Mouse (Mus musculus): ENCODE measurements around the gene Olfr545. TPM values are rescaled to one million over a fixed set of nuclear protein-coding genes. Genes with fewer than 3 reads are reported as not detected.
"Not testable (repeated sequence)": the region's sequence is repeated elsewhere in the genome, so short reads cannot be mapped to it uniquely, and the experiment has no call there.

Gene Olfr545
- not detected for polyA plus RNA-seq (2017; shearing (Covaris generic))

- no peak for ATAC-seq
Measured at GRCm38 (mm10) chr7:102499473-102499872, at the start of gene Olfr545. Gene Olfr545, minus strand, starts transcription at chr7:102499573.

GRCm38 (mm10) chr7:102541251-102541650 is 41.9 kb upstream of the Olfr545 start:
- ATAC-seq: no peak

- no peak for ATAC-seq
Measured at GRCm38 (mm10) chr7:102540596-102540995, 41.2 kb upstream of the Olfr545 start, which contains the start of gene Olfr548-ps1. Gene Olfr548-ps1, plus strand, starts transcription at chr7:102540896.

- no peak for ATAC-seq
Measured at GRCm38 (mm10) chr7:102534449-102534848, 35.1 kb upstream of the Olfr545 start, which contains the start of gene Olfr547. Gene Olfr547, plus strand, starts transcription at chr7:102534749.

- ATAC-seq: peak; percentile 93
Measured at GRCm38 (mm10) chr7:102529052-102529451, 29.7 kb upstream of the Olfr545 start.

GRCm38 (mm10) chr7:102517051-102517335 is 17.6 kb upstream of the Olfr545 start:
- ATAC-seq: no peak

- no peak for ATAC-seq
Measured at GRCm38 (mm10) chr7:102516261-102517050, 17.1 kb upstream of the Olfr545 start.

GRCm38 (mm10) chr7:102514144-102514543 is 14.8 kb upstream of the Olfr545 start:
- ATAC-seq: no peak

GRCm38 (mm10) chr7:102512814-102513435 is 13.6 kb upstream of the Olfr545 start:
- ATAC-seq: peak; percentile 93

GRCm38 (mm10) chr7:102511927-102512326 is 12.6 kb upstream of the Olfr545 start:
- no peak for ATAC-seq

GRCm38 (mm10) chr7:102509726-102510125 is 10.4 kb upstream of the Olfr545 start:
- no peak for ATAC-seq

GRCm38 (mm10) chr7:102508666-102509065 is 9.3 kb upstream of the Olfr545 start:
- ATAC-seq: no peak

- ATAC-seq: no peak
Measured at GRCm38 (mm10) chr7:102508066-102508465, 8.7 kb upstream of the Olfr545 start.

GRCm38 (mm10) chr7:102506848-102507247 is 7.5 kb upstream of the Olfr545 start:
- peak; percentile 66 for ATAC-seq

GRCm38 (mm10) chr7:102501986-102502385 is 2.6 kb upstream of the Olfr545 start:
- no peak for ATAC-seq

- ATAC-seq: not testable (repeated sequence)
Measured at GRCm38 (mm10) chr7:102494416-102494815, 5.0 kb downstream of the Olfr545 start.

- no peak for ATAC-seq
Measured at GRCm38 (mm10) chr7:102488161-102488560, 11.2 kb downstream of the Olfr545 start, which contains the start of gene Olfr544. Gene Olfr544, minus strand, starts transcription at chr7:102488313.

- ATAC-seq: no peak
Measured at GRCm38 (mm10) chr7:102486105-102486504, 13.3 kb downstream of the Olfr545 start.

GRCm38 (mm10) chr7:102484766-102485165 is 14.6 kb downstream of the Olfr545 start:
- ATAC-seq: not testable (repeated sequence)

- ATAC-seq: no peak
Measured at GRCm38 (mm10) chr7:102483665-102484064, 15.7 kb downstream of the Olfr545 start.

- ATAC-seq: no peak
Measured at GRCm38 (mm10) chr7:102481579-102481978, 17.8 kb downstream of the Olfr545 start, which contains the start of gene Olfr543. Gene Olfr543, minus strand, starts transcription at chr7:102481679.

GRCm38 (mm10) chr7:102480821-102481220 is 18.6 kb downstream of the Olfr545 start:
- ATAC-seq: no peak

- no peak for ATAC-seq
Measured at GRCm38 (mm10) chr7:102479368-102480078, 19.9 kb downstream of the Olfr545 start.
